Mouse (Mus musculus) heart, embryonic 14.5 days (tissue): ENCODE data around the gene Khdc1b. TPM values are rescaled to one million over a fixed set of nuclear protein-coding genes. Genes with fewer than 3 reads are reported as not detected.
"Not testable (repeated sequence)": the region's sequence is repeated elsewhere in the genome, so short reads cannot be mapped to it uniquely, and the experiment has no call there.

Experiments
- ATAC-seq: fragments of 200-750 bp; cut with Nextera tagmentation; 2 replicates; pipeline ENCODE4 v1.8.0; 2017; ENCODE audit warnings: low read depth, moderate TSS enrichment; ENCODE audit not compliant: insufficient number of reproducible peaks, insufficient read depth, low FRiP score
- H3K27ac ChIP-seq, 2 experiments: fragments of 200-500 bp in 1 of 2; fragments of 300-500 bp in 1 of 2; sonication (generic) in 1 of 2; replicated peaks in 1 of 2; 2 replicates each; pipeline ENCODE4 v1.5.1; 2012 to 2014; ENCODE audit warnings: low read depth in 2 of 2, low read length in 2 of 2, control low read depth in 1 of 2, mild to moderate bottlenecking in 1 of 2, mixed read lengths in 1 of 2; ENCODE audit not compliant: control insufficient read depth in 1 of 2, insufficient read depth in 1 of 2
- H3K27me3 ChIP-seq: fragments of 300-500 bp; sonication (generic); 2 replicates; pipeline ENCODE4 v1.6.1; 2014; ENCODE audit warnings: mild to moderate bottlenecking, low read length, control low read depth; ENCODE audit not compliant: control insufficient read depth, insufficient read depth
- H3K36me3 ChIP-seq: fragments of 300-500 bp; sonication (generic); 2 replicates; pipeline ENCODE4 v1.6.1; 2014; ENCODE audit warnings: mild to moderate bottlenecking, control low read depth, low read length, mixed read lengths; ENCODE audit not compliant: control insufficient read depth, insufficient read depth
- H3K4me1 ChIP-seq, 2 experiments: fragments of 200-500 bp in 1 of 2; fragments of 300-500 bp in 1 of 2; sonication (generic) in 1 of 2; 2 replicates each; pipeline ENCODE4 v1.6.1; 2012 to 2014; ENCODE audit warnings: low read length in 2 of 2, control low read depth in 1 of 2, mixed read lengths in 1 of 2; ENCODE audit not compliant: control insufficient read depth in 2 of 2, insufficient read depth in 2 of 2
- H3K4me2 ChIP-seq: fragments of 300-500 bp; sonication (generic); 2 replicates; pipeline ENCODE4 v1.6.1; 2014; ENCODE audit warnings: mild to moderate bottlenecking, low read length
- H3K4me3 ChIP-seq, 2 experiments: fragments of 200-500 bp in 1 of 2; fragments of 300-500 bp in 1 of 2; sonication (generic) in 1 of 2; 2 replicates each; pipeline ENCODE4 v1.5.1; 2012 to 2014; ENCODE audit warnings: low read length in 2 of 2, mild to moderate bottlenecking in 2 of 2, control low read depth in 1 of 2, low read depth in 1 of 2, moderate library complexity in 1 of 2; ENCODE audit not compliant: control insufficient read depth in 1 of 2, insufficient read depth in 1 of 2
- H3K9ac ChIP-seq: fragments of 300-500 bp; sonication (generic); 2 replicates; pipeline ENCODE4 v1.6.1; 2014; ENCODE audit warnings: mild to moderate bottlenecking, low read length
- H3K9me3 ChIP-seq: fragments of 300-500 bp; sonication (generic); 2 replicates; pipeline ENCODE4 v1.6.1; 2016; ENCODE audit warnings: low read length, control low read depth; ENCODE audit not compliant: control insufficient read depth
- WGBS: fragments of 180-500 bp; shearing (Covaris S2); extraction: QIAGEN DNeasy Blood & Tissue Kit; methylation state at CpG from one replicate; pipeline ENCODE4 v1.1.7; 2014; 5-methylcytosine and 5-hydroxymethylcytosine counted together
- polyA plus RNA-seq: library from polyadenylated mRNA; unstranded; fragments of >200 nt; fragmentation: Nextera tagmentation; extraction: Ambion mirVana; gene quantifications from 2 replicates; pipeline ENCODE4 v1.2.1, GENCODE M21; 2014

Gene Khdc1b
- 0.08 TPM in 1 of 2 replicates, not detected in the other for polyA plus RNA-seq

GRCm38 (mm10) chr1:21383256-21383655 lies at the start of gene Khdc1b:
Khdc1b (plus strand) TSS chr1:21383556.
- H3K4me2 ChIP-seq, result no peak within 1 kb of the TSS
- H3K4me1 ChIP-seq, result no peaks in the 10 kb centered on the region
- H3K4me3 ChIP-seq, result no peak within 1 kb of the TSS
- no peaks in the 10 kb centered on the region for H3K36me3 ChIP-seq
- ATAC-seq, result no peak
- no peak within 1 kb of the TSS for H3K9ac ChIP-seq
- WGBS, result 91% methylated on average over 1 of the region's 1 CpGs
- no peaks in the 10 kb centered on the region for H3K9me3 ChIP-seq
- no peak within 1 kb of the TSS for H3K27ac ChIP-seq
- no peaks in the 10 kb centered on the region for H3K27me3 ChIP-seq

- H3K27me3 ChIP-seq, result no peaks in the 10 kb centered on the region
- H3K4me2 ChIP-seq, result no peak overlapping the region
- no peaks in the 10 kb centered on the region for H3K36me3 ChIP-seq
- H3K4me3 ChIP-seq, result no peak overlapping the region
- no peak for ATAC-seq
- no peaks in the 10 kb centered on the region for H3K4me1 ChIP-seq
- H3K9ac ChIP-seq, result no peak overlapping the region
- no peaks in the 10 kb centered on the region for H3K9me3 ChIP-seq
- no peak overlapping the region for H3K27ac ChIP-seq
Measured at GRCm38 (mm10) chr1:21335836-21336235, 47.5 kb upstream of the Khdc1b start.

- no peaks in the 10 kb centered on the region for H3K27me3 ChIP-seq
- H3K4me2 ChIP-seq, result no peak overlapping the region
- H3K36me3 ChIP-seq, result no peaks in the 10 kb centered on the region
- H3K4me1 ChIP-seq, result no peaks in the 10 kb centered on the region
- H3K27ac ChIP-seq, result no peak overlapping the region
- 77% methylated on average over 1 of the region's 1 CpGs for WGBS
- H3K9ac ChIP-seq, result no peak overlapping the region
- no peaks in the 10 kb centered on the region for H3K9me3 ChIP-seq
- no peak for ATAC-seq
- no peak overlapping the region for H3K4me3 ChIP-seq
Measured at GRCm38 (mm10) chr1:21340745-21341144, 42.6 kb upstream of the Khdc1b start.

- H3K9ac ChIP-seq, result no peak overlapping the region
- 58% methylated on average over 4 of the region's 4 CpGs for WGBS
- no peaks in the 10 kb centered on the region for H3K4me1 ChIP-seq
- H3K4me2 ChIP-seq, result no peak overlapping the region
- no peak for ATAC-seq
- no peak overlapping the region for H3K4me3 ChIP-seq
- H3K36me3 ChIP-seq, result no peaks in the 10 kb centered on the region
- no peaks in the 10 kb centered on the region for H3K27me3 ChIP-seq
- no peaks in the 10 kb centered on the region for H3K9me3 ChIP-seq
- H3K27ac ChIP-seq, result no peak overlapping the region
Measured at GRCm38 (mm10) chr1:21344253-21344652, 39.1 kb upstream of the Khdc1b start.

GRCm38 (mm10) chr1:21344752-21345151 lies 38.6 kb upstream of the Khdc1b start:
- H3K9ac ChIP-seq, H3K9me3 ChIP-seq, ATAC-seq, H3K4me3 ChIP-seq, H3K4me1 ChIP-seq, H3K4me2 ChIP-seq, H3K36me3 ChIP-seq, H3K27me3 ChIP-seq, H3K27ac ChIP-seq: not testable (repeated sequence)
- WGBS, result 75% methylated on average over 7 of the region's 7 CpGs

GRCm38 (mm10) chr1:21349341-21349740 lies 34.0 kb upstream of the Khdc1b start, which contains the start of gene Khdc1a:
Khdc1a (plus strand) TSS chr1:21349641.
- Histone ChIP-seq H3K4me2 (no peak within 1 kb of the TSS), H3K9me3 (no peaks in the 10 kb centered on the region), H3K27me3 (no peaks in the 10 kb centered on the region), H3K4me1 (no peaks in the 10 kb centered on the region), H3K4me3 (no peak within 1 kb of the TSS), H3K27ac (no peak within 1 kb of the TSS), H3K36me3 (no peaks in the 10 kb centered on the region), H3K9ac (no peak within 1 kb of the TSS)
- ATAC-seq, result no peak
- 73% methylated on average over 2 of the region's 2 CpGs for WGBS

GRCm38 (mm10) chr1:21368031-21368430 lies 15.3 kb upstream of the Khdc1b start, which contains the start of gene Khdc1c:
Khdc1c (plus strand) TSS chr1:21368331.
- H3K4me1 ChIP-seq, H3K9ac ChIP-seq, H3K36me3 ChIP-seq, H3K4me2 ChIP-seq, H3K9me3 ChIP-seq, H3K27ac ChIP-seq, H3K4me3 ChIP-seq, ATAC-seq, H3K27me3 ChIP-seq: not testable (repeated sequence)
- 48% methylated on average over 1 of the region's 1 CpGs for WGBS

GRCm38 (mm10) chr1:21391138-21391671 lies 7.8 kb downstream of the Khdc1b start:
- Histone ChIP-seq H3K4me2 (no peak overlapping the region), H3K9ac (no peak overlapping the region), H3K4me3 (no peak overlapping the region), H3K27me3 (no peaks in the 10 kb centered on the region), H3K4me1 (no peaks in the 10 kb centered on the region), H3K36me3 (no peaks in the 10 kb centered on the region), H3K27ac (no peak overlapping the region), H3K9me3 (no peaks in the 10 kb centered on the region)
- WGBS, result 73% methylated on average over 6 of the region's 6 CpGs
- ATAC-seq, result no peak
